Mouse (Mus musculus) ovary, postnatal 10 days (tissue): ENCODE measurements around the gene Aatk.

Experiments
- DNase-seq: peaks from one replicate; pipeline ENCODE4 v3.0.0; 2022; ENCODE audit warnings: low spot score

Gene Aatk

DNA sequence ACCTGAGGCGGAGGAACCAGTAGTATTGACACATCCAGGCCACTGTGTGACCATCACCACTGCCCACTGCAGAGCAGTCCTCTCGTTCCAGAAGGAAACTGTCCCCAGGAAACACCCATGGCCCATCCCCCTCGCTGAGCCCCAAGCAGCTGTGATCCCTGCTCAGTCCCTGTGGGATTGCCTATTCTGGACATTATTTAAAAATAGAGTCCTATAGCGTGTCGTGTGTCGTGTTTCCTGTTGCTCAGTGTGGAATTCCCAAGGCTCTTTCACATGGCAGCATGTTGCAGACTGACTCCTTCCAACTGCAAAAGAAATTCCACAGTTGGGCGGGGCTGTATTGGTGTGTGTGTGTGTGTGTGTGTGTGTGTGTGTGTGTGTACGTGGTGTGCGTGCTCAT, 5.3 kb upstream of the Aatk start:
- DNase-seq, result no peak

DNA sequence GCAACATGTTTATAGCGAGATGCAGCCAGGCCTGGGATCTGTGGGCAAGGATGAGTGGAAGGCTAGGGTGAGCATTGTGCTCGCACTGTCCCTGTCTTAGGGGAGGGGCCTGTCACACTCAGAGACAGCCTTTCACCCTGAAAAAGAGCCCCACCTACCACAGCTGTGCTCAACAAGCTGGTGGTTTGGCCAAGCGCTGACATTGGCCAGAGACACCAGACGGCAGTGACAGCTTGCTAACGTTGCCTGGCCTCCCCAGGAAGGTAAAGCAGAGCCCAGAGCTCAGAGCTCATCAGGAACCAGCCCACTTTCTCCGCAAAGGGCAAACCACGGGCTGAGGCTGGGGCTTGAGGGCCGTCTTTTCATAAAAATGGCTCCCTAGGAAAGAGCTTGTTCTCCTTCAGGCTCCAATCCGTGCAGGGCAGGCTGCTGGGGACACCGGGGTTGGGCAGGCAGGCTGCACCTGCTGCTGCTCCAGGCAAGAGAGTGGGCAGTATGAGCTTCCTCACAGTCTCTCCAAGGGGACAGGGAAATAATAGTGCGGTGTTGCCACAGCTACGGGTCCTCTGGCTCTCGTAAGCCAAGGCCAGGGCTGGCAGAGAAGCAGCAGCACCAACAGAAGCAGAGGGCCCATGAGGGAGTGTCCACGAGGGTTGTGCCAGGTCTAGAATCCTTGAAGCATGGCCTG, 4.3 kb upstream of the Aatk start:
- DNase-seq, result no peak

DNA sequence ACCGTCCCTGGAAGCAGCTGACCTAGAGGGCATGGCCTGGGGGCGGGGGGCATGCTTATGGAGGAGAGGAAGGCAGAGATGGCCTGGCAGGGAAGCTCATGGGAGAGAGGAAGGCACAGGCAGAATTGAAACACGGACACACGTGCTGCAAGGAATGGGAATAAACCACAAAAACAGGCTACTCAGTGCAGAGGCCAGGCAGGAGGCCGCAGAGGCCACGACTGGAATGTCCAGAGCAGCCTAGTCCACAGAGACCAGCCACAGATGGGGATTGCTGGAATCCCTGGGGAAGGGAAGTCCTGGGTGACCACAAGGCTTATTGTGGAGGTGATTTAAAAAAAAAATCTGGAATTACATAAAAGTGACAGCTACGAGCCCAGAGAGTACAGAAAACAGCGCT, 2.1 kb upstream of the Aatk start:
- DNase-seq, result no peak

DNA sequence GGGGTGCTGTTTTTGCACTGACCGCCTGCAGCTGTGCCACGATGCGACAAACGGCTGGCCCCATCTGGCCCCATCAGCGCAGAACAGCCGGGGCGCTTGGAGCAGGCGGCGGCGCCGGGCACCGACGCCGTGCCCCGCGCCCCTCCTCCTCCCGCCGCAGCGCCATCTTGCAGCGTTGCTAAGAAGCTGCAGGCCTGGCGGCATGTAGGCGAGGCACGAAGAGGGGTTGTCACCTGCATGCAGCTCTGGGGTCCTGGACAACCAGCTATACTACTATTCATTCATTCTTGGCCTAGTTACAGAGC, 1.2 kb upstream of the Aatk start:
- DNase-seq, result no peak

DNA sequence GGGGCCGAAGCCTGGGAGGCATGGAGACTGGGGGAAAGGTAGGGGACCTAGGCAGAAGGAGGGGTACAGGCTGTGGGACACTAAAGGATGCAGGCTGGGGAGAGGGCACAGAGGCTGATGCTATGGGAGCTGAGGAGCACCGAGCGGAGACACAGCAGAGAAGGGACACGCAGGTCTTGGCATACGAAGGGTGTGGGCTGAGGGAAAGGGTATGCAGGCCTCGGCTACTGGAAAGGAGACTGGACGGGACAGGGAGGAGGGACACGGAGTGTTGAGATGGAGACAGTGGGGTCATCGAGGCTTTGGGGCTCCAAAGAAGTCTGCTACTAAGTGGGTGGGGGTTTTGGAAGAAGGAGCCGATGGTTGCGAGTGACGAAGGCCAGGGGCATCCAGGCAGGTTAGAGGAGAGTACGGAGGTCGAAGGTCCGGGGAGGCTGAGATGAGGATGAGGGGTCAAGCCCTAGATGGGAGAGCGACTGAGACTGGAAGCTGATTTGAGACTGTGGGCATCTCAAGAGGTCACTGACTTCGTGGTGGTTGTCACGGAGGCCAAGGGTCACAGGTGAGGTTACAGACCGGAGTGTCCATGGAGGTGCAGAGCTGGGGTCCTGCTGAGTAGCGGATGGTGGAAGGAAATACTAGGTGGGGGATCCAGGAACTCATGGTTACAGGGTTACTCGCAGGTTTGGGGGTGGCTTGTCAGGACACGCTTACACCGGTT, 724 bp upstream of the Aatk start:
- DNase-seq, result no peak

DNA sequence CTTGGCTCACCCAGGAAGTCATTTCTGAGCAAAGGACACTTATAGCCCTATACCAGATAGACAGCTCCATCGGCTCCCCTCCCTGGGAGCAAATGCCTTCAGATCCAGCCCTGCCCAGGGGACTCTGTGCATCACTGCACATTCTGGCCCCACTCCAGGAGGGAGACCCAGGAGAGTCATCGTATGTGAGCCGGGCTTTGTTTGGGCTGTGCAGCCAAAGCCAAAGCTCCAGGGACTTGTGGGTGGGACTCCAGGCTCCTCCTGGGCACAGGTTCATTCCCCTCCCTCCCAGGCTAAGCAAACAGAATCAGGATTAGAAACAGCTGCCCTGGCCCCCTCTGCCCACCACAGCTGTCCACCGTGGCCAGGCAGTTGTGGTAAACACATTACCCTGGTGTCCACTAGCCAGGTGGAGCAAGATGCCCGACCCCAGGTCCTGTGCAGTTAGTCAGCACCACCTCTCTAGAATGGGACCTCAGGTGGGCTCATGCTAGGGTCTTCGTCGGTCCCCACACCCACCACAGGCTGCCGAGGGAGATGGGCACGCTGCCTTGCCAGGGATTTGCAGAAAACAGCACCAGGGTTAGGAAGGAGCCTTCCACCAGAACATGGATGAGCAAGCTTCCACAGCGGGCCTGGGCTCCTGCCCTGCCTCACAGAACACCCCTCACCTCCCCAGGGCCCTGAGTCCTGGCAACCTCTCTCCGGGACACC, 971 bp downstream of the Aatk start:
- DNase-seq, result no peak

DNA sequence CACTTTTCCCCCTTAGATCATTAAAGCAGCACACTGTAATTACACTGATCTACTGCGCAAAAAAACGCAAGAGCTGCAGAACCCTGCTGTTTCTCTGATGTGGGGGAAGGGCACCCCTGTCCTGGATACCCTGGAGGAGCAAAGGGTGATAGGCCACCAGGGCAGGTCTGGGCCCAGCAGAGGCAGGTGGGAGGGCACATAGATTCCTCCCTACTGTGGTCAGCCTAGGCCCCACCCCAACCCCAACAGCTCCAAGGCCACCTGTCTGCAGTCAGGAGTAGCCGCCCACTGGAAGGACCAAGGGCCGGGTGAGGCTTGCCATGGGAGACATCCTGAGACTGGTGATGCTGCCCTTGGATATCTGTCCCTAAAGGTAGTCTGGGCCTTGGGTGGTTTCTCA, 1.6 kb downstream of the Aatk start:
- no peak for DNase-seq

DNA sequence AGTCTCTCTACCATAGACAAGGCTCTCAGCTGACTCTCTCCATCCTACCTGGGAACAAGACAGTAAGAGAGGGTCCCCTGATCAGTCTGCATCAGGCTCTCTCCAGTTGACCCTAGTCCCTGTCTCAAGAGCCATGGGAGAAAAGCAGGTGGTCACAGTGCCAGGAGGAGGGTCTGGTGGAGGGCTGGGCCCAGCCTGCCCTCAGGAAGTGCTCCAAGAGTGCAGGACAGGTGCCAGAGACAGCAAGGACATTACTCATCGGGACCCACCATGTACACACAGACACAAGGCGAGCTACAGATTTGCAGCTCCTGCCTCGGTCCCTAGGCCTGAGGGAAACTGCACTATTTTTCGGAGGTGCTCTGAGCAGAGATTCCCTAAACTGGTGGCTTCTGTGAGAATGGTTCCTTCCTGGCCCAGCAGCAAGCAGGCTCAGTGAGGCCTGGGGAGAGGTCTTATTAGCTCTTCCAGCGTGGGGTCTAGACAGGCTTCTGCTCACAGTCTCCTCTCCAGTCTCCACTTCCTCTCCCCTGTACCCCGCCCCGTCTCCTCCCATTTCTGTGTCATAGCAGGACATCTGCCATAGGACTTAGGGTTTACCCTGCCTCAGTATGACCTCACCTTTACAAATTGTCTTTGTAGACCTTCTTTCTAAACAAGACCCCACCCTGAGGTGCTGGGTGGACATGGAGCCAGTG, 4.7 kb downstream of the Aatk start:
- no peak for DNase-seq

DNA sequence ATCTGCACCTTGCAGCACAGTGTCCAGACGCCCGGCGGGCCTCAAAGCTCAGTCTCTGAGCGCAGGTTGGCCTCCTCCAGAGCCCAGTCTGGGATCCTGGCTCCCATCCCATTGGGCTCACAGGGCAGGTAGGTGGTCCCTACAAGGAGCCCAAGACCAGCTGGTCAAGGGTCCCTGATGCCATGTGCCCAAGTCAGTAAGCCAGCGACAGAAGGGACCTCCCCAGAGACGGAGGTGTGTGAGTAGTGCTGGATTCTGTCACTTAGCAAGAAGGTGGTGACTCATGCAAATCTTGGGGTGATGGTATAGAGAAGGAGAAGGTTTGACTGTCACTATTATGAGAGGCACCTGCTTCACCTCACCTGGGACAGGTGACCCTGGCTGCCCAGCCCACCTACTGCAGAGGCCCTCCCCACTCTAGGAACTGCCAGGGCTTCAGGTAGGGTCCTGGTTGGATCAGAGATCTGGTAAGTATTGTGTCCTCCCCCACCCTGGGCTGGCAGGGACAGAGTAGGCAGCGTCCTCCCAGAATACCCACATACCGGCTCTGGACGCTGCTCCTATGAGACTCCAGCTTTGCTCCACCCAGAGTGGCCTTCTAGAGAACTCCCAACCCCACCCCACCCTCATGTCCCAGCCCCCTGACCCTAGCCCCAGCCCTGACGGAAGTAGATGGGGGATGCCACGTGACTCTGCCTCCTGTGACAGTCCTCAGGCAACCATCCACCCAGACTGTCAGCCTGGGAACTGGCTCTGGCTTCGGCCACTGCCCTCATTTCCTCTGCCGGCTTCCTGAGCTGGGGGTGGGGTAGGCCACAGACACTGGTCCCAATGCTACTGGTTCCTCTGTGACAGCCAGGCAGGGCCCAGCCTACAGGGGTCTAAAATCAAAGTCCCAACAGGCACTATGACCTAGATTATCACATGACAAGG, 5.5 kb downstream of the Aatk start:
- no peak for DNase-seq

DNA sequence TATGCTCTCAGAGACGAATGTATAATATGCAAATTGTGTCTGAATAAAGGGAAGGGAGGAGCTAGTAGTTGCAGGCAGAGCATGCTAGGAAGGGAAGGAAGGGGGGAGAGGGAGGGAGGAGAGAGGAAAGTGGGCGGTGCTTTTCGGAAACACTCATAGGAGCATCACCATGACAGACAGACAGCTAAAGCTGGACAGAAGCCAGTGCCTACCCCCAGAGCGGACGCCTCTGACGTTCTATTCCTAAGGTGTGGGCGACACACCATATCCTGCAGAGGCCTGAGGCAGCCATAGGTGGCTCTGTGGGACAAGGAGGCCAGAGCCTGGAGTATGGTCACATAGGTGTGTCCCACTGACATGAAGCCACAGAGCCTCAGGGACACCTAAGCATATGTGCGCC, 6.5 kb downstream of the Aatk start:
- DNase-seq, result no peak

DNA sequence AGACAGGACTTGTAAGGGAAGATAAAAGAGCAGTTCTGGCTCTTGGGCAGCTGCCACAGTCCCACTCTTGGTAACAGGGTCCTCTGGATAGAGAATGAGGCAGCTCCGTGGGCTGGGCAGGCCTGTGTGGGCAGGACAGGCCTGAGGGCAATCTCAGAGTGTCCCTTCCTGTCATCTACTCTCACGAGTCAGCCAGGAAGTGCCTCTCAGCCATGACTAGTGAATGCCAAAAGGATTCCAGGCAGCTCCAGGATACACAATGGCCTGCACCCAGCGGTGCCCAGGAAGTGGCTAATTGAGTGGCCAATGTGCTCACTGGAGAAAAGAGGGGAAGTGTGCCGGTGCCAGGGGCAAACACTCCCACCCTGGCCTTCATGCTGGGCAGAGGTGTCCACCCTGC, 7.4 kb downstream of the Aatk start:
- no peak for DNase-seq

DNA sequence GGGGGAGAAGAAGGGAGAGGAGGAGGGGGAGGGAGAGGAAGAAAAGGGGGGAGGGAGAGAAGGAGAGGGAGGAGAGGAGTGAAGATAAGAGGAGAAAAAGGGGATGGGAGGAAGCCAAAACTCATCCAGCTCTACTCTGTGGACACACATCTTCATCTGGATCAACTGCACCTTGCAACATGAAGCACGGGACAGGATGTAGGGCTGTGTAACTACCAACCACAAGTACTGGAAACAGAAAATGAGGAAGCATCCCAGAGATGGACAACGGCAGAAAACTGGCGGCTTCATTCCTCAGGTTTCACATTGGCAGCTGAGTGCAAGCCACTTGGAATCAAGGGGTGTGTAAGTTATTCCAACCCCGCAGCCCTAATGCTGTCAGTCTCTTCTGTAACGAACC, 12.2 kb downstream of the Aatk start:
- no peak for DNase-seq

DNA sequence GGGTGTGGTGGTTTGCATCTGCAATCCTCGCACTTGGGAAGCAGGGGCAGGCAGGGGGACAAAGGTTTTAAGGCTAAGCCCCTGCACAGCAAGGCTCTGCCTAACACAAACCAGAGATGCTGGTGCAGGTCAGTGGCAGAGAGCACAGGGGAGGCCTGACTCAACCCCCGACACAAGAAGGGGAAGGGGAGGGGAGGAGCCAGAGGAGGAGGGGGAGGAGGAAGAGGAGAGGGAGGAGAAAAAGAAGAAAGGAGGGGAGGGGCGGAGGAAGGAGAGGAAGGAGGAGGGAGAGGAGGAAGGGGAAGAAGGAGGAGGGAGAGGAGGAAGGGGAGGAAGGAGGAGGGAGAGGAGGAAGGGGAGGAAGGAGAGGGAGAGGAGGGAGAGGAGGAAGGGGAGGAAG, 12.7 kb downstream of the Aatk start:
- DNase-seq, result no peak

DNA sequence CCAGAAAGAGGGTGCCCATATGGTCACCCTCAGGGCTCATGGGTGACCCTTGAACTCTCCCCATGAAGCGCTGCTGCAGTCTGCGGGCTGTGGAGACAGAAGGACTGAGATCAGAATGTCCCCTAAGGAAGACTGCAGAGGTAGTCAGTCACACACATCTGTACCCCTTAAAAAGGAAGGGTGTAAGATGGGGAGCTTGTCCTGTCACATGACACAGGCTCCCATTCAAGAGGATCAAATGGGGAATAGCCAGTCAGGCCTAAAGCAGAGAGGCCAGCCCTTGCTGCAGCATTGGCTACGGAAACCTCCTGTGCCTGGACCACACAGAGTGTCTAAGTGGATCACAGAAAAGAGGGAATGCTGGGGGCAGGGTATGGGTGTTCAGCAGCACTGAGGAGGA, 13.5 kb downstream of the Aatk start:
- DNase-seq, result no peak

DNA sequence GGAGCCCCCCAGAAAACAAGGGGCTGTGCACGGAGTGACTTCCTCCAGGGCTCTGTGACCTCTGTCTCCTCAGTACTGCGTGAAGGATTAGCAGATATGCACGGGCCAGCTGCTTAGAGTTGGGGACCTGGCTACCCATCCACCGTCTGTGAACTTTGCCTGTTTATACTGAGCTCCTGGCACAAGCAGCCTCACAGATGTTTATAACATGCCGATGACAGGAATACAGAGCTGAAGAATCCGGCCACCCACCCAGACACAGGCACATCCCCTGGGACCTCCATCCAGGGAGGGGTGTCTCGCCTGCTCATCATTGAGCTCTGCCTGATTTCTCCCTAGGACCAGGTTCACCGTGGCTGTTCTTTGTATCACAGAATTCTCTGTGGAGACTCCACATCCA, 14.9 kb downstream of the Aatk start:
- DNase-seq, result no peak

DNA sequence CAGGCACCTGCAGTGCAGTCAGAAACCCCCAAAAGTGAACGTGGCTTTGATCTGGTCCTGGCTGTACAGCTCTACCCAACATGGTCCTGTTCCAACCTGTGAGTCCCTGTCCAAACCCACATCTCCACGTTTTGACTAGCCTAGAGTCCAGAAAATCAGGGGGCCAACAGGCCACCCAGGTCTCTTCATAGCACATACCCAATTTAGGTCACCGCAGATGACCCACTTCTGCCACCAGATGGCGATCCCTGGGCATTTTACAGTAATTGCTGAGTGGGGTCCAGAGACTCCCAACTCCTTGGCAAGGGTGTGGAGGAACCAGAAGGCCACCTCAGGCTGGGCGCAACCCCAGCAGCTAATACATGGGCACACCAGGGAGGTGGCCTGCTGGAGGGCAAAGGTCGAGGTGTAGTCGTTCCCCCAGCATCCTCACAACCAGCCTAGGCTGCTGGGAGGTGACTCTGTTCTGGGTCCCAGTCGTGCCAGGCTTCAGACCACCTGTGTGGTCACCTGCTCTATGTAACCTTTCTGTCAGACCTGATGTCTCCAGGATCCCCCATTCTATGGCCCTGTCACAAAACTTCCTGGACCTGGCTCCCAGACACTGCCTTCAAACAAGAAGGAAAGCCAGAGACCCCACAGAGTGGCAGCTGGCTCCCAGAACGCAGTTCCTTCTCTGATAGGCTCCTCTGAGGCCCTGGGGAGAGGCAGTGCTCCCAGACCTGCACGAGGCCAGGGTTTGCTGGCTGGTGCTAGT, 16.6 kb downstream of the Aatk start:
- DNase-seq, result no peak

DNA sequence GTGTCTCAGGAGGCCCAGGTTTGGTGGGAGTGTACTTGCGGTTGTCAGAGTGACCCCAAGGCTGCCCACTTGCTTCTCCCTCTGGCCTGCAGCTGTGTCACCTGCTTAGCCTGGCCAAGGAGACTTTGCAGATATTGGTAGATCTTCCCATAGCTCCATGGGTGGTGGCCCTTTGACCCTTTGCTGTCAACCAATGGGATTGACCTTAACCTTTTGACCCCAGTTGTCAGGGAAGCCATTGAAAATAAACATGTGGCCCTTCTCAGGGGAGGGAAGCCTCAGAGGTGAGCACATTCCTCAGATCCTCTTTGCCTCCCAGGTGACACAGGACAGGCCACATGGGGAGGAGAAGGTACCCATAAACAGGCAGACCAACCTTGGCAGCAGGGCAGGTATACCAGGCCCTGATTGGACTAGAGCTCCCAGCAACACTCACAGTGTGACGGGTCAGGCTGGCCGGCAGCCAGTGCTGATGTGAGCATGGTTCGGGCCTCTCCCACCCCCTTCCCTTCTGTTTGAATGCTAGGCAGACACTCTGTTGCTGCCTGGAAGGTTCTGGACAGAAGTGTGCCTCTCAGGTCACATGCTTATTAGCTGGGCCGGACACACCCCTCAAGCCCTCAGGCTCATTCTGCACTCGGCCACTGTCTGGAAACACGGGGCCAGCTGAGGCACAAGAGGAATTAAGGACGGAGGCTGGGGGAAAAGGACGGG, 17.4 kb downstream of the Aatk start:
- no peak for DNase-seq

DNA sequence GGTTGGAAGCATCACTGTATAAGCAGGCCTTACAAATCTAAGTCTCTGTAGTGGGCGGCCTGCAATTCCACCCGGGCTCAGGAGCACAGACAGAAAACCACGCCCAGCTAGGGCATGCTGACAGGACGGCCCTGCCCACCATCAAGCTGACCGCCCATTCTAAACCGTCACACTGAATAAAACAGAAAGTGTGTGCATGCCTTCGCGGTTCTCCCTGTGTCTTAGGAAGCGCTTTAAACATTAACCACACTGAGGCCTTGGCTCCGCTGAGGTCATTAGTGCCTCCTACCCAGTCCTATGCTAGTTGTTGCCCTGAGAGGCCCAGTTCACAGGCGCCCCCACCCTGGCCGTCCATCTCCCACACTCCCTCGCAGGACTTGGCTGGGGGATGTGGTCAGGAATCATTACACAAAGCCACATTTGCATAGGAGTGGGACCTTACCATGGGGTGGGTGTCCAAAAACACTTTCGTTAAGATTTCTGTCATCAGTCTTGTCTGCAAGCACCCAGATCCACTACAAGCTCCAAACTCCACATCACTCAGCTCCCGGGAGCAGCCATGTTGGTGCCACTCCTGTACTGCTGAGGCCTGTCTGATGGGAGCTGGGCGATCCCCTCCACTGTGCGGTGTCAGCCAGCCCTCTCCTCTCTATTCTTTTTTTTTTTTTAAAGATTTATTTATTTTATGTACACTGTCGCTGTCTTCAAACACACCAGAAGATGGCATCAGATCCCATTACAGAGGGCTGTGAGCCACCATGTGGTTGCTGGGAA, 18.5 kb downstream of the Aatk start:
- DNase-seq, result no peak

DNA sequence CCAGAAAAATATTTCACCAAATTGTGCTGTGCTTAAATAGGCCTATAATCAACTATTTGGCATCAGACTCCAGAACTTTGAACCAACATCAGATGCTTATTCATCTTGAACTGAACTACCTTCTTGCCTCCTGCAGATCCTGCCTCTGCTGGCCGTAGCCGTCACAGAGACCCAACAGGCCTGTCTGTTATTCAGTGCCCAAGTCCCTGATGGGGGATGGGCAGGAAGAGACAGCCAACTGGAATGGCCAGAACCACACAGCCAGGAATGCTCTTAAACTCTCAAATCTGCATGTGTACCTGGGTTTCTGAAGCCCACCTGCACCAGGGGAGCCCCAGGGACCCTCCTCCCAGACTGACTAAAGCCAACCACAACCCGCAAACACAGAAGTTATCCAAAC, 20.0 kb downstream of the Aatk start:
- no peak for DNase-seq

DNA sequence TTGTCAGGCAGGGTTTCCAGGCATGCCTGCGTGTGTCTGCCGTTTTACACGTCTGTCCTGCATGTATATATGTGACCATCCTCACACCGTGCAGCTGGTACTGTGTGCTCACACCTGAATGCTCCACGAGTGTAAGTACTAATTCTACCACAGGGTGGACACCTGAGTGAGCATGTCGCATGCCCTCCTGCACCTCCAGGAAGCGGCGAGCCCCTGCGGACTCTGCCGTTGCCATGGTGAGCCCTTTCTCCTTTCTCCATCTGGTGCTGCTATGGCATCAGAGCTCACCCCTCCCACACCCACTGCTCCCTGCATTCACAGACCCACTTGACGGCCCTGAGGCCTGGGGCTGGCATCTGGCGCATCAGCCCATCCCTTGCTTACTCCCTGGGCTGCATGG, 24.1 kb downstream of the Aatk start:
- no peak for DNase-seq
